22 mouse cellular contexts compared by ENCODE assay signal in the genomic region with DNA sequence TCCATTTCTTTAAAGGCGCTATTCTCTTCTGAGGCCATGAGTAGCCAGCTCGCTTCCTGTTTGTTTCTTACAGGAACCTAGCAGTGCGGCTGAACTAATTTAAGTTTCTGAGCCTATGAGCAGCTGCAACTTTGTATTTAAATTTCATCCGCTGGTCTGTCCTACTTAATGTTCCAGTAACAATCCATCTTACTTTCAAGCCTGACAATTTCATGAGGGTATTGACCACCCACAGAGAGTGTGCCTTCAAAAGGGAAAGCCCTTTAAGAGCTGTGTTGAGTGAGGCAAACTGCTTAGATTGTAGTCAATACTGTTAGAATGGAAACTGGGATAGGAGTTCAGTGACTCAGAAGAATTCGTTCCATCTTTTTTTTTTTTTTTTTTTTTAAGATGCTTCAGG.
A peak's percentile ranks its signal among the peaks of the same experiment; 100 is the strongest.
DNase-seq lines count a peak whose midpoint lies in the region; ATAC-seq and TF ChIP-seq lines count a peak whose summit lies in the region.
"Had no signal": no experiment of that assay in that cellular context is flagged by ENCODE, and none has a peak within 500 bp of the region (broad histone marks: within the 10 kb centered on the region; RNA-seq: fewer than 3 reads in every experiment).

No protein-coding gene starts in this region.

- H3K36me3 ChIP-seq in kidney, postnatal 0 days (ENCODE audit: insufficient read depth, low read length): no peaks in the 10 kb centered on the region
- H3K36me3 ChIP-seq in kidney, embryonic 15.5 days: no peaks in the 10 kb centered on the region
- H3K36me3 ChIP-seq in forebrain, embryonic 16.5 days (ENCODE audit: control insufficient read depth, insufficient read depth): no peaks in the 10 kb centered on the region
- H3K36me3 ChIP-seq: embryonic facial prominence, embryonic 13.5 days; G1E; heart, embryonic 12.5 days; hindbrain, embryonic 12.5 days had no signal

- no peaks in the 10 kb centered on the region for H3K27me3 ChIP-seq in kidney, postnatal 0 days (ENCODE audit: insufficient read depth, low read length)
- H3K27me3 ChIP-seq in kidney, embryonic 15.5 days: no peaks in the 10 kb centered on the region
- no peaks in the 10 kb centered on the region for H3K27me3 ChIP-seq in forebrain, embryonic 16.5 days (replicated peaks; ENCODE audit: control insufficient read depth, insufficient read depth, low read length)
- H3K27me3 ChIP-seq: embryonic facial prominence, embryonic 13.5 days; forebrain, embryonic 13.5 days; heart, embryonic 12.5 days; hindbrain, embryonic 12.5 days had no signal

- no peaks in the 10 kb centered on the region for H3K4me1 ChIP-seq in kidney, postnatal 0 days (replicated peaks; ENCODE audit: insufficient read depth, low read length)
- H3K4me1 ChIP-seq in kidney, embryonic 15.5 days: no peaks in the 10 kb centered on the region
- H3K4me1 ChIP-seq in forebrain, embryonic 16.5 days (replicated peaks; ENCODE audit: control insufficient read depth, insufficient read depth, low read length): no peaks in the 10 kb centered on the region
- H3K4me1 ChIP-seq: embryonic facial prominence, embryonic 13.5 days; forebrain, embryonic 13.5 days; heart, embryonic 12.5 days; hindbrain, embryonic 12.5 days had no signal

- H3K4me3 ChIP-seq in kidney, postnatal 0 days (replicated peaks; ENCODE audit: low read depth, low read length): no peak overlapping the region
- no peak overlapping the region for H3K4me3 ChIP-seq in kidney, embryonic 15.5 days (replicated peaks)
- H3K4me3 ChIP-seq in forebrain, embryonic 16.5 days (replicated peaks; ENCODE audit: low read length): no peak overlapping the region
- H3K4me3 ChIP-seq: embryonic facial prominence, embryonic 13.5 days; forebrain, embryonic 13.5 days; heart, adult 2 months; heart, embryonic 12.5 days; hindbrain, embryonic 12.5 days had no signal

- ATAC-seq in kidney, postnatal 0 days (replicated peaks; ENCODE audit: low FRiP score, low read depth): no peak
- ATAC-seq in kidney, embryonic 15.5 days (replicated peaks; ENCODE audit: low FRiP score): no peak
- ATAC-seq in forebrain, embryonic 16.5 days: no peak
- ATAC-seq: CD4-positive, CD25-positive, alpha-beta regulatory T cell, adult 4 months; forebrain, embryonic 13.5 days; hindbrain, embryonic 16.5 days had no signal

- H3K9ac ChIP-seq in kidney, postnatal 0 days (ENCODE audit: low read depth, low read length): no peak overlapping the region
- no peak overlapping the region for H3K9ac ChIP-seq in kidney, embryonic 15.5 days
- H3K9ac ChIP-seq in forebrain, embryonic 16.5 days (replicated peaks; ENCODE audit: low read depth, low read length): no peak overlapping the region
- H3K9ac ChIP-seq: embryonic facial prominence, embryonic 13.5 days; forebrain, embryonic 13.5 days; heart, embryonic 12.5 days; hindbrain, embryonic 12.5 days had no signal

- H3K4me2 ChIP-seq in kidney, postnatal 0 days (ENCODE audit: low read length): no peak overlapping the region
- H3K4me2 ChIP-seq in kidney, embryonic 15.5 days: no peak overlapping the region
- no peak overlapping the region for H3K4me2 ChIP-seq in forebrain, embryonic 16.5 days (ENCODE audit: low read length)
- H3K4me2 ChIP-seq: embryonic facial prominence, embryonic 13.5 days; forebrain, embryonic 13.5 days; heart, embryonic 12.5 days; hindbrain, embryonic 12.5 days had no signal

- WGBS in kidney, postnatal 0 days: 42% methylated on average over 5 of the region's 5 CpGs
- WGBS in kidney, embryonic 15.5 days: 46% methylated on average over 5 of the region's 5 CpGs
- WGBS in forebrain, embryonic 16.5 days: 69% methylated on average over 5 of the region's 5 CpGs

- DNase-seq in embryo, embryonic 10 days (ENCODE audit: low spot score): peak; percentile 3
- no peak for DNase-seq in embryo, embryonic 9.5 days (ENCODE audit: extremely low spot score)
- DNase-seq in kidney, postnatal 0 days (ENCODE audit: low spot score): peak; percentile 54
- peak; percentile 8 for DNase-seq in embryo, embryonic 11 days
- DNase-seq in retina, postnatal 1 day: peak; percentile 81
- DNase-seq: adrenal gland, adult 8-10 months; adrenal gland, postnatal 36 days; B cell, adult 2 months; cerebellum, adult 11 months; cerebellum, adult 8-10 months; cerebellum, postnatal 25 days; gastrocnemius, postnatal 10 days; heart, adult 2 months had no signal

- no peak for TF ChIP-seq CTCF in kidney, postnatal 0 days (IDR thresholded peaks at IDR 0.05; ENCODE audit: low read depth)

- H3K27ac ChIP-seq in kidney, postnatal 0 days: no peak overlapping the region
- H3K27ac ChIP-seq in kidney, embryonic 15.5 days: no peak overlapping the region
- H3K27ac ChIP-seq in forebrain, embryonic 16.5 days (ENCODE audit: low read length): no peak overlapping the region
- H3K27ac ChIP-seq: embryonic facial prominence, embryonic 13.5 days; forebrain, embryonic 13.5 days; heart, adult 2 months; hindbrain, embryonic 12.5 days had no signal

- H3K9me3 ChIP-seq in kidney, postnatal 0 days (replicated peaks; ENCODE audit: low read length): no peaks in the 10 kb centered on the region
- no peaks in the 10 kb centered on the region for H3K9me3 ChIP-seq in kidney, embryonic 15.5 days (replicated peaks)
- no peaks in the 10 kb centered on the region for H3K9me3 ChIP-seq in forebrain, embryonic 16.5 days (ENCODE audit: control insufficient read depth, low read length)
- H3K9me3 ChIP-seq: embryonic facial prominence, embryonic 13.5 days; forebrain, embryonic 13.5 days; heart, embryonic 12.5 days; hindbrain, embryonic 12.5 days had no signal
